Mouse (Mus musculus) gastrocnemius, adult 2 months (tissue): ENCODE data around the gene Trabd2b. TPM values are rescaled to one million over a fixed set of nuclear protein-coding genes. Genes with fewer than 3 reads are reported as not detected.
A peak's percentile ranks its signal among the peaks of the same experiment; 100 is the strongest.

Experiments used
- DNase-seq: peaks from one replicate; pipeline ENCODE4 v3.0.0; 2022
- H3K27ac ChIP-seq: fragments of 200-600 bp; 2 replicates; pipeline ENCODE4 v1.8.1; 2022; ENCODE audit warnings: mild to moderate bottlenecking
- H3K4me3 ChIP-seq: fragments of 200-600 bp; 2 replicates; pipeline ENCODE4 v1.8.1; 2022; ENCODE audit warnings: mild to moderate bottlenecking, moderate library complexity
- CTCF ChIP-seq: fragments of 200-600 bp; IDR thresholded peaks from 2 replicates; pipeline ENCODE4 v1.8.1; 2022; ENCODE audit warnings: antibody characterized with exemption, mild to moderate bottlenecking, moderate library complexity
- intact Hi-C: fragments of 180-260 bp; cut with DNase I; formaldehyde crosslinking; loops from one replicate; pipeline ENCODE4 v1.15.1; 2025
- total RNA-seq, 2 experiments: library from RNA; stranded (reverse); gene quantifications; 2 replicates each; pipeline ENCODE4 v1.2.3; 2021

The Trabd2b gene
- total RNA-seq, 2 experiments from 2014 or later: 0.71 to 1.3 TPM

GRCm38 (mm10) chr4:114584686-114585085 is 178.2 kb downstream of the Trabd2b start:
- no peak for TF ChIP-seq CTCF
- no peak for DNase-seq
- Histone ChIP-seq H3K27ac (no peak overlapping the region), H3K4me3 (no peak overlapping the region)
- intact Hi-C loops: no loop called here

- no peak for DNase-seq
- intact Hi-C loops: no loop called here
- Histone ChIP-seq H3K4me3 (no peak overlapping the region), H3K27ac (no peak overlapping the region)
- TF ChIP-seq CTCF: no peak
These were observed 187.2 kb downstream of the Trabd2b start for GRCm38 (mm10) chr4:114593554-114594215.

DNA sequence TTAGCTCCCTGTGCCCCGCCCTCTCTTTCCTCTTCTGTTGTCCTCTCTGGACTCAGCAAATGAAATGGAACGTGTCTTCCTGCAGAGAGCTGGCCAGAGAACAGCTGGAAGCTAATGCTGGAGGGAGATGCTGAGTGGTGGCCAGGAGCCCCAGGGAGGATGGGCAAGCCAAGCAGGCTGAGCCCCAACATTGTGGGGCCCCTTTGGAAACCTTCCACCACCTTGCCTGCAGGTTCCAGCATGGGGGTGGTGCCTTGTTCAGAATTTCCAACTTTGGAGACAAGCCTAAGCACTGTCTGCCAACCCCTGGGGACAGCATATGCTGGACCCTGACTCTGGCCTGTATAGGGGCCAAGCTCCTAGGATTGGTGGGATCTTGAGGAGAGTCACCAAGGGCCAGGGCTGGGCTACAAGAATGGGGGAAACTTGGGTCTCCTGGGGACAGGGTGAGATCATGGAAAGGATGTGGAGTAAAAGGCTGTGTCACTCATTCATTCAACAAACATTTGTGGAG is 188.7 kb downstream of the Trabd2b start:
- H3K27ac ChIP-seq: no peak overlapping the region; the same call in 1 of the 2 replicates
- H3K4me3 ChIP-seq: no peak overlapping the region
- TF ChIP-seq CTCF: no peak
- peak; percentile 63 for DNase-seq
- intact Hi-C loops: no loop called here

DNA sequence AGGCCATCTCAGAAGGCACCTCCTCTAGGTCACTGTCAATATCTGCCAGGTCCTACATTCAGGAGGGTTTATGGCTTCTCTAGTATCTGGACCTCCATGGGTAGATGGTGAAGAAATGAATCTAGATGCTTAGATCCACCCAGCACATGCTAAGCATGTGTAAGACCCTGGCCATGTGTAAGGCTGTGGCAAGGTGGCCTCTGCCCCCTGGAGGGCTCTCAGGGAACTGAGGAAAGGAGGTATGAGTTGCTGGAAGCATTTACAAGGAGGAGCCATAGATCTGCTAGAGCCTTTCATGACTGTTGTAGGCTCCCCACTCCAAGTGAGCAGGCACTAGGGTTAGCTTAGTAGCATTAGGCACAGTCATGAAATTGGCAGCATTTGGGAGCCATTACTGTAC is 192.6 kb downstream of the Trabd2b start:
- peak; percentile 46 for TF ChIP-seq CTCF
- intact Hi-C loops: no loop called here

DNA sequence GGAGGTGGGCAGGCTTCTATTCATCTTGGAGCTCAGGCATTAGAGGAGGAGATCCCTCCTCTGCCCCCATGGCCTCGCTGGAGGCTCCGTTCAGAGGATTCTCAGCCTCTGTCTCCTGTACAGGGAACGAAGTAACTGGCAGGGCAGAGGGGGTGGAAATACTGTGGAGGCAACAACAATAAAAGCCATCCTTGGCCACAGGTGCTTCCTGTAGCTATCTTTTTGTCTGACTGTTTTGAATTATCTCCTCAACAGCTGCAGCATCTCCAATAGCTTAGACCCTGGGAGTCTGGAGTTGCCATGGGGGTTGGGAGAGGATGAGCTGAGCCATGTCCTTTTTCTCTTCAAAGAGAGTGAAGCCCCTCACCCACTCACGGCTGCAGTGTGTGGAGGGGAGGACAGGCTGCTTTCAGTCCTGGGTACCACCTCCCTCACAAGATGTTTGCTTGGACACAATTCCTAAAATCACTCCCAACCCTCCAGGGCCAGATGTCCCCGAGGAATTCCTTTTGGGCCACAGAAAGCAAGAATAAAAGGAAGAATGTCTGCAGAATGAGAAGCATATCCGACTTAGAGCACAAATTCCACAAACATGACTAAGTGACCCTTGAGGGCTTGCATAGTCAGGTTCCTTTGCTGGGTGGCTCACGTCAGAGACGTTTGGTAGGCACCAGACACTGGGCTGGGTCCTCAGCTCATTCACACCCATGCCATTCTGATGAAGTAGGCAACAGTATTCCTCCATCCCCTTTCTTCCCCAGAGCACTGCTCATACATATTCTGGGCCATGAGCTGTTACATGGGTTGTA is 194.9 kb downstream of the Trabd2b start:
- TF ChIP-seq CTCF: no peak
- no peak overlapping the region for H3K4me3 ChIP-seq
- intact Hi-C loops: no loop called here
- no peak overlapping the region for H3K27ac ChIP-seq
- DNase-seq: no peak

More for the DNA sequence above, 192.6 kb downstream of the Trabd2b start:
- DNase-seq: no peak
- Histone ChIP-seq H3K27ac (no peak overlapping the region), H3K4me3 (no peak overlapping the region)

- Histone ChIP-seq H3K4me3 (no peak overlapping the region), H3K27ac (no peak overlapping the region)
- DNase-seq: no peak
- no peak for TF ChIP-seq CTCF
- intact Hi-C loops: no loop called here
These were observed 199.1 kb downstream of the Trabd2b start for GRCm38 (mm10) chr4:114605670-114606069.

GRCm38 (mm10) chr4:114607873-114608272 is 201.3 kb downstream of the Trabd2b start:
- TF ChIP-seq CTCF: no peak
- no peak for DNase-seq
- intact Hi-C loops: no loop called here
- H3K27ac ChIP-seq: no peak overlapping the region
- H3K4me3 ChIP-seq: no peak overlapping the region

DNA sequence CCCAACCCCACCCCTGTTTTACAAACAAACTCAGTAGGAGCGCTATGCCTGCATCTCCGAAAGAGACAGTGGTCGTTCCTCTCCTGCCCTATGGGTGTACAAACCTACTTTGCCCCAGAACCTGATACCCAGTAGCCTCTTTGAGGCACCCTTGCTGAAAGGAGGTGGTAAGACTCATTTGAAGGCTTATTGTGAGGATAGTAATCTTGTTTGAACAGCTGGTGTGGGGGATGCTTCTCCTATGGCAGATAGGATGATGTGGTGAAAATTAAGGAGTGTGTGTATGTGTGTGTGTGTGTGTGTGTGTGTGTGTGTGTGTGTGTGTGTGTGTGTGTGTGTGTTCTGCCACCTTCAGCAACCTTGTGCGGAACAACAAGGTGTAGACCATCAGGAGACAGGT is 202.8 kb downstream of the Trabd2b start:
- no peak for DNase-seq
- no peak for TF ChIP-seq CTCF
- no peak overlapping the region for H3K27ac ChIP-seq
- intact Hi-C loops: no loop called here
- no peak overlapping the region for H3K4me3 ChIP-seq

- peak; percentile 51 for TF ChIP-seq CTCF
- intact Hi-C loops: no loop called here
- Histone ChIP-seq H3K27ac (peak overlapping the region; percentile 24; the same call in 1 of the 2 replicates), H3K4me3 (no peak overlapping the region)
- DNase-seq: peak; percentile 44
These were observed 204.8 kb downstream of the Trabd2b start for GRCm38 (mm10) chr4:114611166-114611929.

DNA sequence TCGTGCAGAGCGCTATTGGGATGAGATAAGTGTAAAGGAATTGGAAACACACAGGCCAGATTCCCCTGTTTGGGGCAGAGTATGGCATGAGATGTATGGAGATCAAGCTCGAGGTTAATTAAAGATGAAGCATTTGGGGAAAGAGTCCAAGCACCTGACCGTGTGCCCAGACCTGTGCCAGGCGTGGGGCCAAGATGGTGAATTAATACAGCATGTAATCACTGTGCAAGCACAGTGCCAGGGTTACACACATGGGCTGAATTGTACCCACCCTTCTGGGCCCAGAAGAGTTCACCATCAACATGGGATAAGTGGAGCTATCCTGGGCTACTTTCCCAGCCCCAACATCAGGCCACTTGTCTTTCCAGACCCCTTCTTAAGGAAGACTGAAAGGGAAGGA is 205.5 kb downstream of the Trabd2b start:
- TF ChIP-seq CTCF: no peak
- no peak overlapping the region for H3K4me3 ChIP-seq
- 0 out of 2 replicates have a peak overlapping the region, but pooled peaks have one; percentile 24 for H3K27ac ChIP-seq
- DNase-seq: no peak
- intact Hi-C loops: no loop called here

- no peak for DNase-seq
- peak overlapping the region; percentile 41; the same call in 1 of the 2 replicates for H3K27ac ChIP-seq
- TF ChIP-seq CTCF: no peak
- intact Hi-C loops: no loop called here
- H3K4me3 ChIP-seq: no peak overlapping the region
These were observed 206.3 kb downstream of the Trabd2b start for GRCm38 (mm10) chr4:114612827-114613226.

GRCm38 (mm10) chr4:114614086-114614485 is 207.6 kb downstream of the Trabd2b start:
- no peak overlapping the region for H3K4me3 ChIP-seq
- TF ChIP-seq CTCF: no peak
- H3K27ac ChIP-seq: peak overlapping the region; percentile 48
- DNase-seq: no peak
- intact Hi-C loops: no loop called here
